ENCODE assay signal across 33 mouse cellular contexts in the genomic region with DNA sequence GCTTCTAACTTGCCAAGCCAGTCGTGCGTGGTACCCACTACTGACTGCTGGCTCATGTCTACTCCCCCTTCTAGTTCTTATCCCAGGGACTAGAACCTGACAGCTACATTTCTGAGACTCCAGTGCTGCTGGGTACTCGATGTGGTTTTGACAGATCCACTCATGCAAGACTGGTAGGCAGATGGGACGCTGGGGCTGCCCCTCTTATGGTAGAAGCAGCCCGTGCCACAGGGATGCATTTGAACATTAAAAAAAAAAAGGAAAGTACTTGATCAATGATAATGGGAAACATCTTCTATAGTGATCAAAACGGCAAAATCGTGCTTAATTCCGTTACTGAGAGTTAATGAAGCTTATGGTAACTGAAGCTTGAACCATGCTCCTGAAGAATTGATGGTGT. TPM values are rescaled to one million over a fixed set of nuclear protein-coding genes. Genes with fewer than 3 reads are reported as not detected.
"Had no signal": no experiment of that assay in that cellular context is flagged by ENCODE, and none has a peak within 500 bp of the region (broad histone marks: within the 10 kb centered on the region; RNA-seq: fewer than 3 reads in every experiment).

No protein-coding gene starts in this region.

- ATAC-seq: liver, embryonic 12.5 days; liver, postnatal 0 days; lung, postnatal 0 days; midbrain, embryonic 13.5 days; midbrain, embryonic 15.5 days; midbrain, embryonic 16.5 days had no signal

- H3K4me2 ChIP-seq: limb, embryonic 12.5 days; limb, embryonic 13.5 days; limb, embryonic 15.5 days; liver, embryonic 11.5 days; liver, embryonic 12.5 days; liver, embryonic 13.5 days; liver, embryonic 15.5 days; lung, embryonic 14.5 days; lung, embryonic 15.5 days; midbrain, embryonic 11.5 days; midbrain, embryonic 12.5 days; midbrain, embryonic 13.5 days; midbrain, embryonic 15.5 days; neural tube, embryonic 12.5 days had no signal

- H3K27ac ChIP-seq: limb, embryonic 10.5 days; limb, embryonic 12.5 days; limb, embryonic 13.5 days; limb, embryonic 15.5 days; liver, embryonic 12.5 days; liver, embryonic 13.5 days; liver, embryonic 14.5 days; liver, embryonic 15.5 days; lung, embryonic 15.5 days; macrophage; midbrain, embryonic 10.5 days; midbrain, embryonic 12.5 days; midbrain, embryonic 13.5 days; midbrain, embryonic 15.5 days; neural tube, embryonic 12.5 days had no signal

- H3K4me1 ChIP-seq: liver, embryonic 15.5 days; midbrain, embryonic 12.5 days; neural tube, embryonic 12.5 days had no signal

- H3K9me3 ChIP-seq: limb, embryonic 10.5 days; limb, embryonic 12.5 days; limb, embryonic 13.5 days; limb, embryonic 15.5 days; liver, embryonic 12.5 days; liver, embryonic 13.5 days; liver, embryonic 15.5 days; lung, embryonic 15.5 days; megakaryocyte, embryonic 14.5 days; midbrain, embryonic 10.5 days; midbrain, embryonic 12.5 days; midbrain, embryonic 13.5 days; midbrain, embryonic 15.5 days; neural tube, embryonic 12.5 days had no signal

- H3K4me3 ChIP-seq: limb, embryonic 10.5 days; limb, embryonic 12.5 days; limb, embryonic 13.5 days; limb, embryonic 15.5 days; liver, embryonic 12.5 days; liver, embryonic 13.5 days; liver, embryonic 15.5 days; lung, embryonic 15.5 days; megakaryocyte, embryonic 14.5 days; midbrain, embryonic 10.5 days; midbrain, embryonic 12.5 days; midbrain, embryonic 13.5 days; midbrain, embryonic 15.5 days; myocyte; neural tube, embryonic 12.5 days had no signal

- H3K9ac ChIP-seq: limb, embryonic 12.5 days; limb, embryonic 13.5 days; limb, embryonic 15.5 days; liver, embryonic 12.5 days; liver, embryonic 13.5 days; liver, embryonic 14.5 days; liver, embryonic 15.5 days; liver, postnatal 0 days; lung, embryonic 14.5 days; lung, embryonic 15.5 days; midbrain, embryonic 12.5 days; midbrain, embryonic 13.5 days; midbrain, embryonic 15.5 days; neural tube, embryonic 12.5 days had no signal

- DNase-seq: left cerebral cortex, postnatal 4 days; liver; liver, embryonic 13.5 days; liver, postnatal 0 days; lung, adult 18-20 months; lung, adult 2 months; lung, embryonic 14.5 days; lung, postnatal 10 days; lung, postnatal 14 days; lung, postnatal 36 days; lung, postnatal 4 days; midbrain, embryonic 14.5 days had no signal

- H3K36me3 ChIP-seq: midbrain, embryonic 15.5 days had no signal

- H3K27me3 ChIP-seq: limb, embryonic 12.5 days; limb, embryonic 13.5 days; limb, embryonic 15.5 days; liver, embryonic 12.5 days; liver, embryonic 13.5 days; liver, embryonic 15.5 days; lung, embryonic 15.5 days; megakaryocyte, embryonic 14.5 days; midbrain, embryonic 12.5 days; midbrain, embryonic 13.5 days; midbrain, embryonic 15.5 days; neural tube, embryonic 12.5 days had no signal

RNA-seq across cellular contexts. Expression of a gene that starts 44.4 kb away (rescaled TPM):
- total RNA-seq: monocyte, adult 5-6 weeks had no signal
